Mouse (Mus musculus): Measurements from ENCODE around the gene Hps6.
A peak's percentile ranks its signal among the peaks of the same experiment; 100 is the strongest.

Gene Hps6

DNA sequence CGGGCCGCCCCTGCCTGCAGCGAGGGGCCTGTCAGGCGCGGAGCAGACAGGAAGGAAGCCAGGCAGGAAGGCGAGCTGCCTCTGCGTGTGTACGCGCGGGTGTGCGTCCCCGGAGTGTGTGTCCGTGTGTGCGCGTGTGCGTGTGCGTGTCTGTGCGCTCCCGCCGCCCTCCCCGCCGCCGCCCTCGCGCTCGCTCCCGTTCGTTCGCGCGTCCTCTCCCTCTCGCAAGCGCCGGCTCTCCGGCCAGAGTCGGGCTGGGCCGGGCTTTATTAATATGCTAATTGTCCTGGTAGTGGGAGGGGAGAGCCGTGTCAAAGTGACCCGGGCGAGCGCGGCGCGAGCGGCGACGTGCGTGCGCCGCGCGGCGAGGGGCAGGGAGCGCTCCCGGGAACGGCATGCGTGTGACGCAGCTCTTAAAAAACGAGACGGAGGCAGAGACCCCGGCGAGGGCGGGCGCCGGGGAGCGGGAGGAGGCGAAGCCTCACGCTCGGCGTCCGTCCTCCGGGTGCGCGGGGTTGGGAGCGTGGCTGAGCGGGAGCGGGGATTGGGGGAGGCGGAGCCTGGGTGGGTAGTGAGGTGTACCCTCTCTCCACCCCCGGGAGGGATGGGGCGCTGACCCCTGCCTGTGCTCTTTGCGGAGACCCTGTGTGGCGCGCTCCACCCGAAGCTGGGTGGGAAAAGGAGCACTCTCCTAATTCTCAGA is 41.8 kb downstream of the Hps6 start, which contains the start of gene Ldb1:
Gene Ldb1 (minus strand): TSS at position 222 of the 703 bp plus-strand sequence.
- DNase-seq (ENCODE audit: low spot score in 2 of 2): peak; percentile 81 to 84

DNA sequence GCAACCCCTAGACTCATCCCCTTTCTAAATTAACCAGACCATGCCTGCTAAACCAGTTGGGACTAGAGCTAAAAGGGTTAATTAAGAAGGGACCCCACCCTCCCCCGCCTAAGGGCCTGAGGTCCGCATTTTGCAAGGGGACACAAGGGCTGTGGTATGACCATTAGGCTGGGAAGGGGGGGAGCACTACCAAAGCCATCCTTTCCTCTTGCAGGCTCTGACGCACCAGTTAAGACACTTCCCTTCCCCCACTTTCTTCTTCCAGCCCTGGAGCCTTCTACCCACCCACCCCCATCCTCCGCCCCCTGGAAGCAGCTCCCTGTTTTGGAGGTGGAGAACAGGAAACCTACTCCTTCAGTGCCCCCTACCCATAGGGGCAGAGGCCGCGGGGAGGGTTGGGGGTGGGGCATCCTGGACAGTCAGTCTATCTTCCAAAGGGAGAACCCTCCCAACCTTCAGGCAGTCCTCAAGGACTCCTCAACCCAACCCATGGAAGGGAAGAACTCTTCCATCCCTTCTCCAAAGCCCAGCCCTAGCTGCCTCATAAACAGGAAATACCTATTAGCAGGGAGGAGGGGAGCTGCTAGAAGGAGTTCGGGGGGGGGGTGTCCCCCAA is 42.5 kb downstream of the Hps6 start:
- DNase-seq (ENCODE audit: low spot score in 2 of 2): peak in 1 of 2 experiments; percentile 57

DNA sequence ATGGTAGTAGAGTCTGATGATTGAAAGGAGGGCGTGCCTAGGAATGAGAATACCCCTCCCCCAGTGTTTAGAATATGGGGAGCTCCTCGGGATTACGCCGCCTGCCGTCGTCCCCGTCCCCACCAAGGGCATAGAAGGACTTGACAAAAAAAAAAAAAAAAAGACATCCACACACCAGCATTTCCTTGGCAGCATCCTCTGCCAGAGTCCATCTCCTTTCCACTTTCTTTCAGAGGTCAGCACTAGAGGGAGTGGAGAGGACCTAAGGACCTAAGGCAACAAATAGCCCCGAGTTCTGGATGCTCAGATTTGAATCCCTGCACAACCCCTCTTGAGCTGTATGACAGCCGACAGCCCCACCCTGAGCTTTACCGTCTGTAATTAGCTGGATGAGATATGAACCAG is 43.3 kb downstream of the Hps6 start:
- no peak for DNase-seq (ENCODE audit: low spot score in 2 of 2)

DNA sequence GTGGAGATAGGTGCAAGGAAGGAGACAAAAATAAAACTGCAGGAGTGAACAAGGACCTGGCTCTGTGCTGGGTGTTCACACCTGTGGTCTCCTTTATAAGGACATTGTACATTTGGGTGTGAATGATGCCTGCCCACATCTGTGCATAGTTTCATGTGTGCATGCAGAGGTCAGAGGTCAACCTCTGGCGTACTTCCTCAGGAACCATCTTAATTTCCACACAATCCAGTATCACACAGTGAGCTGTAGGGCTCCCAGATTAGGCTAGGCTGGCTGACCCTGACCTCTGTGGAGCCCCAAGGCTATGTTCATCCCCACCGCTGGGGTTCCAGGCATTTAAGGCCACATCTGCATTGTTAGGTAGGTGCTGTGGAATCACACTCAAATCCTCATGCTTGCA is 44.1 kb downstream of the Hps6 start:
- no peak for DNase-seq (ENCODE audit: low spot score in 2 of 2)

DNA sequence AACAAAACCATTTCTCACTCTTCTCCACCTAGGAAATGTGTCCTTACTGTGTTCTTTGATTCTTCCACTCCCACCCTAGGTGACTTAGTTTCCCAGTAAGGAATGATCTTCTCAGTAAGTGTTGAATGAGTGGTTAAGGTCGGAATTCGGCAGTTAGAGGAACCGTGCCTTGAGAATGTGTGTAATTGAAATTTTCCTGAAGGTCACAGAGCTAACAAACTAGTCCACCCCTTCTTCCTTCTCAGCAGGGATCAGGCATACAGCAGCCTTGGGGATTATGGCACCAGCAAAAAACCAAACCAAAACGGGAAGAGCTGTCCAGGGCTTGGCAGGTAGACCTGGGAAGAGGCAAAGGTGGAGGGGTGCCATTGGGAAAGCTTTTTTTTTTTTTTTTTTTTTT is 45.8 kb downstream of the Hps6 start:
- no peak for DNase-seq (ENCODE audit: low spot score in 2 of 2)

DNA sequence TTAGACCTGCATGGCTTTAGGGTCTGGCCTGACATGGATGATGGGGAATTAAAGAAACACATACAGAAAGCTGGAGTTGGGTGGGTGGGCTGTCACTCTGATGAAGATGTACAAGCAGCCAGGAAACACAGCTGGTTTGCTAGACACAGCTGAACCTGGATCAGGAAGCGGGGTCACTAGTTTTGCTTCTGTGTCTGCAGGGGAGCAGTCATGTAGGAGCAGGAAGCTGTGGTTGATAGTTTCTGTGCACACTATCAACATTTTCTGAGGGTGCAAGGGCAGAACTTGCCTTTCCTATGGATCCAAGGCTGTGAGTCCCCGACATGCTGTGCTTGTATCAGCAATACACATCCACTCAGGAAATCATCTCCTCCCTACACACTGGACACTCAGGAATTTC is 47.2 kb downstream of the Hps6 start:
- DNase-seq (ENCODE audit: low spot score in 2 of 2): no peak

Data from frontal cortex, postnatal 36 days (tissue).